Mouse (Mus musculus) yolk sac, embryonic 10.5 days (tissue): ENCODE data around the gene Sgms1.
A peak's percentile ranks its signal among the peaks of the same experiment; 100 is the strongest.

ENCODE experiments used
- DNase-seq: peaks from one replicate; pipeline ENCODE4 v3.0.0-alpha.2; 2017; ENCODE audit warnings: low spot score

Gene Sgms1

GRCm38 (mm10) chr19:32210450-32211292 lies 178.8 kb downstream of the Sgms1 start:
- peak; percentile 90 for DNase-seq

GRCm38 (mm10) chr19:32210099-32210449 lies 179.4 kb downstream of the Sgms1 start:
- no peak for DNase-seq

GRCm38 (mm10) chr19:32202131-32203114 lies 187.1 kb downstream of the Sgms1 start:
- DNase-seq = peak; percentile 76

GRCm38 (mm10) chr19:32199861-32200574 lies 189.5 kb downstream of the Sgms1 start:
- DNase-seq = no peak

GRCm38 (mm10) chr19:32199133-32199532 lies 190.4 kb downstream of the Sgms1 start:
- no peak for DNase-seq

GRCm38 (mm10) chr19:32198494-32199106 lies 190.9 kb downstream of the Sgms1 start:
- DNase-seq = no peak

GRCm38 (mm10) chr19:32196976-32197819 lies 192.3 kb downstream of the Sgms1 start:
- DNase-seq = no peak

- peak; percentile 73 for DNase-seq
Measured at GRCm38 (mm10) chr19:32196222-32196621, 193.3 kb downstream of the Sgms1 start.

- no peak for DNase-seq
Measured at GRCm38 (mm10) chr19:32194863-32195262, 194.7 kb downstream of the Sgms1 start.

GRCm38 (mm10) chr19:32194074-32194473 lies 195.4 kb downstream of the Sgms1 start:
- DNase-seq = no peak

- DNase-seq = no peak
Measured at GRCm38 (mm10) chr19:32191596-32191995, 197.9 kb downstream of the Sgms1 start.

- no peak for DNase-seq
Measured at GRCm38 (mm10) chr19:32189961-32190360, 199.6 kb downstream of the Sgms1 start.

- no peak for DNase-seq
Measured at GRCm38 (mm10) chr19:32189036-32189436, 200.5 kb downstream of the Sgms1 start.

GRCm38 (mm10) chr19:32186594-32187092 lies 202.9 kb downstream of the Sgms1 start:
- DNase-seq = no peak

- DNase-seq = no peak
Measured at GRCm38 (mm10) chr19:32183005-32183404, 206.5 kb downstream of the Sgms1 start.

- no peak for DNase-seq
Measured at GRCm38 (mm10) chr19:32182471-32182870, 207.0 kb downstream of the Sgms1 start.

- DNase-seq = no peak
Measured at GRCm38 (mm10) chr19:32181721-32182394, 207.7 kb downstream of the Sgms1 start.

- peak; percentile 35 for DNase-seq
Measured at GRCm38 (mm10) chr19:32180756-32181674, 208.5 kb downstream of the Sgms1 start.

- peak; percentile 74 for DNase-seq
Measured at GRCm38 (mm10) chr19:32179978-32180413, 209.5 kb downstream of the Sgms1 start.
